ENCODE assay signal across 8 mouse cellular contexts in the genomic region with DNA sequence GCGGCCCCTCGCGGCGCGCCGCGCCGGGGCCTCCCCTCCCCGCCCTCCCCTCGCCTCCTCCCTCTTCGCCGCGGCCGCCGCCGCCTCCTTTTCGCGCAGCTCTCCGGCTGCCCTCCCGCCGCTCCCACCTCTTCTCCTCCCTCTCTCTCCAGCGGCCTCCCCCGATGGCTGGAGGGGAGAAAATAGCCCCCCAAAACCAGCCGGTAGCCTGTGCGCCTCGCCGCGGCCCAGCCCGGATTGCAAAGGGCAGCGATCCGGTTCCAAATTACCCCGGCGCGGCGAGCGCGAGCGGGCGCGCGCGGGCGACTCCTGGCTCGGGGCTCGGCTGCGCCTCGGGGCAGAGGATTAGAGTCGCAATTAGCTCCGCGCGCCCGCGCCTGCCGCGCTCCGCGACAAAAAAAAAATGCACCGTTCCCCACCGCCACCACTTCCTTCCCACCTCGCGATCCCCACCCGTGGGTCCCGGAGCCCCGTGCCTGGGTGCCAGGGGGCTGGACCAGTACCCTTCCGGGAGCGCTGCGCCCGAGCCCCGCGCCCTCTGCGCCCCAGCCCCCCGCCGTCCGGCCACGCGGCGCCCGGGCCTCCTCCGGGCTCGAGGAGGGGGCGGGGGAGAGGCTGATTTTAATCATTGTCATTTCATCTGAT. TPM values are rescaled to one million over a fixed set of nuclear protein-coding genes. Genes with fewer than 3 reads are reported as not detected.
DNase-seq lines count a peak whose midpoint lies in the region; ATAC-seq and TF ChIP-seq lines count a peak whose summit lies in the region.

No protein-coding gene starts in this region.

- peak; percentile 50 for TF ChIP-seq POLR2A in brain, embryonic 14.5 days (IDR thresholded peaks at IDR 0.05; ENCODE audit: borderline replicate concordance, extremely low read depth, insufficient read depth, insufficient read length, poor library complexity, severe bottlenecking)

- intact Hi-C loops in left cerebral cortex, postnatal 4 days (cut with DNase I), result loop anchor here (5.0 kb wide), 1 partner anchor 212 kb away; no protein-coding TSS in a partner anchor

- H3K9ac ChIP-seq in forebrain, postnatal 0 days, result peak overlapping the region; percentile 91
- peak overlapping the region; percentile 97 for H3K9ac ChIP-seq in hindbrain, embryonic 12.5 days
- H3K9ac ChIP-seq in midbrain, embryonic 14.5 days (replicated peaks; ENCODE audit: low read length), result peak overlapping the region; percentile 98
- H3K9ac ChIP-seq in stomach, postnatal 0 days (ENCODE audit: low read length), result peak overlapping the region; percentile 78

- peak; percentile 44 for ATAC-seq in forebrain, postnatal 0 days
- ATAC-seq in hindbrain, embryonic 12.5 days (ENCODE audit: low FRiP score), result peak; percentile 43
- peak; percentile 51 for ATAC-seq in midbrain, embryonic 14.5 days (ENCODE audit: low FRiP score, low TSS enrichment)
- peak; percentile 31 for ATAC-seq in stomach, postnatal 0 days (ENCODE audit: low FRiP score, low TSS enrichment)

- H3K27ac ChIP-seq in forebrain, postnatal 0 days (ENCODE audit: low read depth, low read length), result peak overlapping the region; percentile 96
- H3K27ac ChIP-seq in hindbrain, embryonic 12.5 days, result peak overlapping the region; percentile 100
- peak overlapping the region; percentile 100 for H3K27ac ChIP-seq in midbrain, embryonic 14.5 days (replicated peaks; ENCODE audit: low read depth, low read length)
- peak overlapping the region; percentile 97 for H3K27ac ChIP-seq in stomach, postnatal 0 days (replicated peaks)

- peak overlapping the region; percentile 87 for H3K4me2 ChIP-seq in forebrain, postnatal 0 days (ENCODE audit: low read depth)
- H3K4me2 ChIP-seq in hindbrain, embryonic 12.5 days (replicated peaks), result peak overlapping the region; percentile 82
- H3K4me2 ChIP-seq in midbrain, embryonic 14.5 days (ENCODE audit: low read length), result peak overlapping the region; percentile 93
- peak overlapping the region; percentile 81 for H3K4me2 ChIP-seq in stomach, postnatal 0 days (replicated peaks; ENCODE audit: low read depth)

- no peak for TF ChIP-seq CTCF in brain, embryonic 14.5 days (IDR thresholded peaks at IDR 0.05; ENCODE audit: borderline replicate concordance, extremely low read depth, insufficient read depth, insufficient read length)
- no peak for TF ChIP-seq CTCF in forebrain, postnatal 0 days (IDR thresholded peaks at IDR 0.05; ENCODE audit: low read depth)
- TF ChIP-seq CTCF in stomach, postnatal 0 days (IDR thresholded peaks at IDR 0.05; ENCODE audit: low read depth), result no peak

- no peaks in the 10 kb centered on the region for H3K27me3 ChIP-seq in forebrain, postnatal 0 days (ENCODE audit: insufficient read depth, low read length)
- H3K27me3 ChIP-seq in hindbrain, embryonic 12.5 days, result no peaks in the 10 kb centered on the region
- H3K27me3 ChIP-seq in midbrain, embryonic 14.5 days (ENCODE audit: control insufficient read depth, insufficient read depth, low read length), result no peaks in the 10 kb centered on the region
- no peaks in the 10 kb centered on the region for H3K27me3 ChIP-seq in stomach, postnatal 0 days (ENCODE audit: control insufficient read depth, insufficient read depth, low read length)

- TF ChIP-seq EP300 in stomach, postnatal 0 days (optimal IDR thresholded peaks at IDR 0.05), result no peak

- peak; percentile 58 for DNase-seq in embryo, embryonic 10 days (ENCODE audit: low spot score)
- no peak for DNase-seq in embryo, embryonic 10.5 days (ENCODE audit: low spot score)
- peak; percentile 85 for DNase-seq in brain, embryonic 14.5 days (ENCODE audit: low read depth)
- peak; percentile 83 for DNase-seq in forebrain, postnatal 0 days
- DNase-seq in left cerebral cortex, postnatal 4 days, result peak; percentile 77
- peak; percentile 91 for DNase-seq in midbrain, embryonic 14.5 days
- DNase-seq in stomach, postnatal 0 days (ENCODE audit: low spot score), result peak; percentile 67

- WGBS in forebrain, postnatal 0 days, result under 1% methylated on average over 51 of the region's 81 CpGs
- under 1% methylated on average over 56 of the region's 81 CpGs for WGBS in hindbrain, embryonic 12.5 days
- under 1% methylated on average over 64 of the region's 81 CpGs for WGBS in midbrain, embryonic 14.5 days
- under 1% methylated on average over 61 of the region's 81 CpGs for WGBS in stomach, postnatal 0 days

- peaks cover 4% of the 10 kb centered on the region for H3K36me3 ChIP-seq in forebrain, postnatal 0 days (ENCODE audit: insufficient read depth)
- peaks cover 8% of the 10 kb centered on the region for H3K36me3 ChIP-seq in hindbrain, embryonic 12.5 days
- H3K36me3 ChIP-seq in midbrain, embryonic 14.5 days (ENCODE audit: control insufficient read depth, insufficient read depth, low read length), result peaks cover 6% of the 10 kb centered on the region
- H3K36me3 ChIP-seq in stomach, postnatal 0 days (ENCODE audit: control insufficient read depth, insufficient read depth, low read length), result peaks cover 3% of the 10 kb centered on the region; the same call in 1 of the 2 replicates

- H3K4me3 ChIP-seq in forebrain, postnatal 0 days (ENCODE audit: low read depth, low read length), result peak overlapping the region; percentile 84
- peak overlapping the region; percentile 91 for H3K4me3 ChIP-seq in hindbrain, embryonic 12.5 days
- H3K4me3 ChIP-seq in midbrain, embryonic 14.5 days (replicated peaks; ENCODE audit: low read depth, low read length), result peak overlapping the region; percentile 84
- peak overlapping the region; percentile 74 for H3K4me3 ChIP-seq in stomach, postnatal 0 days (ENCODE audit: low read depth, low read length)

- no peaks in the 10 kb centered on the region for H3K9me3 ChIP-seq in forebrain, postnatal 0 days (ENCODE audit: low read length)
- H3K9me3 ChIP-seq in hindbrain, embryonic 12.5 days (replicated peaks), result no peaks in the 10 kb centered on the region
- H3K9me3 ChIP-seq in midbrain, embryonic 14.5 days (ENCODE audit: control insufficient read depth, low read length), result no peaks in the 10 kb centered on the region
- no peaks in the 10 kb centered on the region for H3K9me3 ChIP-seq in stomach, postnatal 0 days (ENCODE audit: control insufficient read depth, low read length)

- no peaks in the 10 kb centered on the region; the same call in 1 of the 2 replicates for H3K4me1 ChIP-seq in forebrain, postnatal 0 days (ENCODE audit: insufficient read depth)
- H3K4me1 ChIP-seq in hindbrain, embryonic 12.5 days, result peaks cover 34% of the 10 kb centered on the region
- peaks cover 30% of the 10 kb centered on the region for H3K4me1 ChIP-seq in midbrain, embryonic 14.5 days (ENCODE audit: control insufficient read depth, insufficient read depth, low read length)
- no peaks in the 10 kb centered on the region for H3K4me1 ChIP-seq in stomach, postnatal 0 days (replicated peaks; ENCODE audit: control insufficient read depth, insufficient read depth)

RNA-seq across cellular contexts. Expression of a gene that starts 2.0 kb away (rescaled TPM):
- polyA plus RNA-seq in brain, embryonic 14.5 days (2012; rRNA removed), result 99.9 and 119 TPM in 2 replicates
- 57.9 and 59.4 TPM in 2 replicates for total RNA-seq in forebrain, postnatal 0 days (2014; rRNA removed)
- 16.7 and 18.3 TPM in 2 replicates for polyA plus RNA-seq in forebrain, postnatal 0 days (2015; fragmentation: Nextera tagmentation; extraction: Ambion mirVana)
- polyA plus RNA-seq in hindbrain, embryonic 12.5 days (2016; fragmentation: Nextera tagmentation; extraction: Ambion mirVana), result 36.9 and 42.1 TPM in 2 replicates
- 10 to 100 TPM; 41.6 to 47.3 TPM for total RNA-seq in left cerebral cortex, postnatal 4 days (2021)
- 17.5 and 29.1 TPM in 2 replicates for polyA plus RNA-seq in midbrain, embryonic 14.5 days (2014; fragmentation: Nextera tagmentation; extraction: Ambion mirVana)
- polyA plus RNA-seq in stomach, postnatal 0 days (2015; fragmentation: Nextera tagmentation; extraction: Ambion mirVana), result 17.5 and 17.9 TPM in 2 replicates
